In the genomic region with DNA sequence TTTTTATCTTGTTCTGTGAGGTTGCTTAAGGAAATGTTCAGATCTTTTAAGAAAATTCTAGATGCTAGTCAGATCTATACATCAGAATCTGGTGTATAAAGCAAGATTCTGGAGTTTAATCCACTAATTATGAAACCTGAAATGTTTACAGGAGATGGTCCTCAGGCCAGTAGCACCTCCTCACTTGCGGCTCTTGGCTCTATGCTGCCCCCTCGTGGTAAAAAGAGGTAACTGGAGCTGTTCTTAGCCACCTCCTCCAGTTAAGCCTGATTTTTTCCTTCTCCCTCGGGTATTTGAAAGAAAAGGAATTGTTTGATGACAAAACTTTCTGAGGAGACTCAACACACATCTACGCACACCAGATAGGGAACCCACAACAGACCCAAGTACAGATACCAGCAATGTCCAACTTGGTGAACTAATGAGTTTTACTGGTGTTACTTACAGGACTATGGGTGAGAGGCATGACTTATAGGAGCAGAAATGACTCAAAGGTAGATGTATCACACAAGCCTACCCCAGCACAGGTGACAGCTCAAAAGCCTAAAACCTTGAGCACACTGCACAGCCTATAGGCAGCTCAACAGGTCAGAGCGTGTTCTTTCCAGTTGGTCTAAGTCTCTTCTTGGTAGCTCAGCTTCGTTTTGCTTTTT, we compare ENCODE assay signal across 9 mouse cellular contexts. TPM values are rescaled to one million over a fixed set of nuclear protein-coding genes. Genes with fewer than 3 reads are reported as not detected.
DNase-seq lines count a peak whose midpoint lies in the region; ATAC-seq and TF ChIP-seq lines count a peak whose summit lies in the region.
"Had no signal": no experiment of that assay in that cellular context is flagged by ENCODE, and none has a peak within 500 bp of the region (broad histone marks: within the 10 kb centered on the region; RNA-seq: fewer than 3 reads in every experiment).

No protein-coding gene starts in this region.

- H3K36me3 ChIP-seq in forebrain, embryonic 11.5 days (ENCODE audit: control insufficient read depth, insufficient read depth, low read length): no peaks in the 10 kb centered on the region
- no peaks in the 10 kb centered on the region for H3K36me3 ChIP-seq in midbrain, embryonic 12.5 days
- H3K36me3 ChIP-seq in spleen, adult 2 months (ENCODE audit: control insufficient read depth, insufficient read depth, low read length): no peaks in the 10 kb centered on the region
- H3K36me3 ChIP-seq: embryonic facial prominence, embryonic 13.5 days had no signal

- 42% methylated on average over 6 of the region's 6 CpGs for WGBS in forebrain, embryonic 11.5 days
- 34% methylated on average over 6 of the region's 6 CpGs for WGBS in midbrain, embryonic 12.5 days
- 35% methylated on average over 6 of the region's 6 CpGs for WGBS in spleen, adult 2 months

- TF ChIP-seq CTCF in spleen, adult 2 months (IDR thresholded peaks at IDR 0.05; ENCODE audit: extremely low read depth, insufficient read depth, insufficient read length, insufficient replicate concordance): peak; percentile 89; the same call in 1 of the 2 replicates

- intact Hi-C loops in left cerebral cortex, postnatal 36 days (cut with DNase I): loop anchor here (2.0 kb wide), 1 partner anchor 56 kb away; no protein-coding TSS in a partner anchor

- peak; percentile 63 for ATAC-seq in forebrain, embryonic 11.5 days (replicated peaks; ENCODE audit: low FRiP score)
- ATAC-seq in midbrain, embryonic 12.5 days (ENCODE audit: low FRiP score, low read depth): peak; percentile 55

- H3K4me2 ChIP-seq in forebrain, embryonic 11.5 days (ENCODE audit: low read depth, low read length, severe bottlenecking): no peak overlapping the region
- H3K4me2 ChIP-seq in midbrain, embryonic 12.5 days (replicated peaks): no peak overlapping the region
- H3K4me2 ChIP-seq: embryonic facial prominence, embryonic 13.5 days had no signal

- H3K4me1 ChIP-seq in forebrain, embryonic 11.5 days (replicated peaks; ENCODE audit: control insufficient read depth, insufficient read depth, low read length): no peaks in the 10 kb centered on the region
- no peaks in the 10 kb centered on the region for H3K4me1 ChIP-seq in midbrain, embryonic 12.5 days
- H3K4me1 ChIP-seq in spleen, adult 2 months (ENCODE audit: control insufficient read depth, insufficient read depth, insufficient read length): no peaks in the 10 kb centered on the region; the same call in none of the 2 replicates

- H3K9ac ChIP-seq in forebrain, embryonic 11.5 days (ENCODE audit: low read length): no peak overlapping the region
- H3K9ac ChIP-seq in midbrain, embryonic 12.5 days (replicated peaks): no peak overlapping the region
- H3K9ac ChIP-seq: embryonic facial prominence, embryonic 13.5 days had no signal

- no peak overlapping the region for H3K27ac ChIP-seq in forebrain, embryonic 11.5 days (ENCODE audit: low read depth, low read length)
- H3K27ac ChIP-seq in midbrain, embryonic 12.5 days (replicated peaks): no peak overlapping the region
- H3K27ac ChIP-seq in spleen, adult 2 months (ENCODE audit: insufficient read depth, low read length): no peak overlapping the region
- H3K27ac ChIP-seq: embryonic facial prominence, embryonic 13.5 days had no signal

- no peaks in the 10 kb centered on the region for H3K9me3 ChIP-seq in forebrain, embryonic 11.5 days (ENCODE audit: control insufficient read depth, low read length)
- H3K9me3 ChIP-seq in midbrain, embryonic 12.5 days: no peaks in the 10 kb centered on the region
- H3K9me3 ChIP-seq: embryonic facial prominence, embryonic 13.5 days had no signal

- no peak for TF ChIP-seq POLR2A in spleen, adult 2 months (IDR thresholded peaks at IDR 0.05; ENCODE audit: low read depth, low read length)

- H3K4me3 ChIP-seq in forebrain, embryonic 11.5 days (ENCODE audit: low read depth, low read length): no peak overlapping the region
- H3K4me3 ChIP-seq in midbrain, embryonic 12.5 days: no peak overlapping the region
- no peak overlapping the region for H3K4me3 ChIP-seq in spleen, adult 2 months (ENCODE audit: extremely low read depth, insufficient read depth, insufficient read length)
- H3K4me3 ChIP-seq: embryonic facial prominence, embryonic 13.5 days had no signal

- no peaks in the 10 kb centered on the region for H3K27me3 ChIP-seq in forebrain, embryonic 11.5 days (ENCODE audit: control insufficient read depth, insufficient read depth, low read length)
- no peaks in the 10 kb centered on the region for H3K27me3 ChIP-seq in midbrain, embryonic 12.5 days
- no peaks in the 10 kb centered on the region for H3K27me3 ChIP-seq in spleen, adult 2 months (ENCODE audit: control insufficient read depth, insufficient read depth, low read length)
- H3K27me3 ChIP-seq: embryonic facial prominence, embryonic 13.5 days had no signal

- peak; percentile 68 for DNase-seq in layer of hippocampus, adult 11-12 months (ENCODE audit: low spot score)
- DNase-seq in layer of hippocampus, adult 9-10 months (ENCODE audit: low spot score): no peak
- DNase-seq in c-Kit-positive CD71-negative TER-119-negative erythroid progenitor cells, embryonic 14.5 days (ENCODE audit: low read depth): peak; percentile 58
- DNase-seq in forebrain, embryonic 11.5 days (ENCODE audit: low spot score): peak; percentile 77
- DNase-seq in induced T-regulatory cell, adult 2 months (ENCODE audit: low read depth): peak; percentile 80
- peak; percentile 26 to 49 for DNase-seq in left cerebral cortex, postnatal 36 days (ENCODE audit: low spot score in 2 of 2)
- DNase-seq in spleen, adult 2 months (ENCODE audit: low read depth in 1 of 2, low spot score in 2 of 2): peak in 1 of 2 experiments; percentile 59

RNA-seq across cellular contexts. Expression of a gene that starts 21.7 kb away (rescaled TPM):
- polyA plus RNA-seq in forebrain, embryonic 11.5 days (2014; fragmentation: Nextera tagmentation; extraction: Ambion mirVana): 54.2 and 57.9 TPM in 2 replicates
- total RNA-seq in left cerebral cortex, postnatal 36 days (2021): 100 to 1,000 TPM; 118 to 125 TPM
- 46.7 and 52.6 TPM in 2 replicates for polyA plus RNA-seq in midbrain, embryonic 12.5 days (2016; fragmentation: Nextera tagmentation; extraction: Ambion mirVana)
- 10.5 and 22.1 TPM in 2 replicates for polyA plus RNA-seq in spleen, adult 2 months (2012; rRNA removed)

RNA-seq across cellular contexts. Expression of a gene that starts 33.7 kb away (rescaled TPM):
- 0.24 and 0.57 TPM in 2 replicates for polyA plus RNA-seq in forebrain, embryonic 11.5 days (2014; fragmentation: Nextera tagmentation; extraction: Ambion mirVana)
- total RNA-seq in left cerebral cortex, postnatal 36 days (2021): 1 to 10 TPM in 1 of 2 experiments, not detected in 1; 1.4 TPM
- polyA plus RNA-seq in midbrain, embryonic 12.5 days (2016; fragmentation: Nextera tagmentation; extraction: Ambion mirVana): 0.37 and 0.59 TPM in 2 replicates
- polyA plus RNA-seq in spleen, adult 2 months (2012; rRNA removed): not detected in 2 replicates
- polyA plus RNA-seq: embryonic facial prominence, embryonic 13.5 days had no signal

RNA-seq across cellular contexts. Expression of a gene that starts 37.4 kb away (rescaled TPM):
- polyA plus RNA-seq in forebrain, embryonic 11.5 days (2014; fragmentation: Nextera tagmentation; extraction: Ambion mirVana): not detected in 2 replicates
- not detected for total RNA-seq in left cerebral cortex, postnatal 36 days (2021)
- polyA plus RNA-seq in midbrain, embryonic 12.5 days (2016; fragmentation: Nextera tagmentation; extraction: Ambion mirVana): not detected in 2 replicates
- polyA plus RNA-seq in spleen, adult 2 months (2012; rRNA removed): not detected in 2 replicates
- polyA plus RNA-seq: embryonic facial prominence, embryonic 13.5 days had no signal
